ENCODE assay signal across 20 mouse cellular contexts in the genomic region with DNA sequence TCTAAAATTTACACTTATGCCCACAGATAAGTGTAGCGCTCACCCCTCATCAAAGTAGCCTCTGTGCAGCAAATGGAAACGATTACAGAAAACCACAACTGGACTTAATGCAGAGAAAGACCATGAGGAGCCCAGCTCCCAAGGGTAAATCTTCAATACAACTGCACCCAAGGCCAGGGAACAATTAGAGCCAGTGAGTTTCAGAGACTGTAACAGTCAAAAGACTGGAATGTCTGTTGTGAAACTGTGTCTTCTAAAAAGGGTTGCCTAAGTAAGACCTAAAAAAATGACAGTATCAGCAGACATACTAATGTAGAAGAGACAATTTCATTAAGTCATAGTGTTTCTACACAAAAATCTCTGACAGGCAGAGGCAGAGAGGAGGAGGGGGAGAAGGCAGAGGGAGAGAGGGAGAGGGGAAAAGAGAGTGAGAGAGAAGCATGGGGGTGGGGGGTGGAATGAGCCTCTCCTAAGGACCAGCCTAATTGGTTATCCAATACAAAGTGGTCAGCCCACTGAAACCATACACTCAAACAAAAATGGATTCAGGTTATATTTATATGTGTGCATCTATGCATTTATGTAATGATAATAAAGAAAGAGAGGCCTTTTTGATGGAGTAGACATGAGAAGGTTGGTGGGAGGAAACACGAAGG. TPM values are rescaled to one million over a fixed set of nuclear protein-coding genes. Genes with fewer than 3 reads are reported as not detected.
DNase-seq lines count a peak whose midpoint lies in the region; ATAC-seq and TF ChIP-seq lines count a peak whose summit lies in the region.
"Had no signal": no experiment of that assay in that cellular context is flagged by ENCODE, and none has a peak within 500 bp of the region (broad histone marks: within the 10 kb centered on the region; RNA-seq: fewer than 3 reads in every experiment).

No protein-coding gene starts in this region.

- H3K9ac ChIP-seq in forebrain, embryonic 15.5 days (replicated peaks) = no peak overlapping the region
- H3K9ac ChIP-seq in stomach, embryonic 14.5 days (replicated peaks; ENCODE audit: low read depth, low read length) = no peak overlapping the region
- H3K9ac ChIP-seq: hindbrain, embryonic 14.5 days; liver, embryonic 14.5 days; lung, embryonic 15.5 days; midbrain, embryonic 13.5 days; neural tube, embryonic 13.5 days had no signal

- no peaks in the 10 kb centered on the region for H3K9me3 ChIP-seq in forebrain, embryonic 15.5 days
- no peaks in the 10 kb centered on the region for H3K9me3 ChIP-seq in forebrain, embryonic 10.5 days
- H3K9me3 ChIP-seq in stomach, embryonic 14.5 days (ENCODE audit: control insufficient read depth, low read depth, low read length) = no peaks in the 10 kb centered on the region
- H3K9me3 ChIP-seq: lung, embryonic 15.5 days; midbrain, embryonic 13.5 days; neural tube, embryonic 13.5 days had no signal

- 0 out of 2 replicates have a peak, but pooled peaks have one; percentile 30 for ATAC-seq in forebrain, embryonic 15.5 days (replicated peaks)
- ATAC-seq in stomach, embryonic 14.5 days (ENCODE audit: insufficient number of reproducible peaks, insufficient read depth, low FRiP score, low read depth) = no peak
- no peak for ATAC-seq in activated CD4-positive, CD25-positive, alpha-beta regulatory T cell, adult 4 months
- ATAC-seq: midbrain, embryonic 13.5 days had no signal

- TF ChIP-seq CTCF in left cerebral cortex, adult 2 months (IDR thresholded peaks at IDR 0.05) = no peak

- WGBS in forebrain, embryonic 15.5 days = 89% methylated on average over 3 of the region's 3 CpGs
- WGBS in forebrain, embryonic 10.5 days = 92% methylated on average over 3 of the region's 3 CpGs
- 93% methylated on average over 3 of the region's 3 CpGs for WGBS in stomach, embryonic 14.5 days

- no peak overlapping the region for H3K4me2 ChIP-seq in forebrain, embryonic 15.5 days (replicated peaks)
- no peak overlapping the region for H3K4me2 ChIP-seq in stomach, embryonic 14.5 days (replicated peaks; ENCODE audit: low read depth, low read length)
- H3K4me2 ChIP-seq: heart, embryonic 11.5 days; hindbrain, embryonic 14.5 days; lung, embryonic 15.5 days; midbrain, embryonic 13.5 days; neural tube, embryonic 13.5 days had no signal

- intact Hi-C loops in left cerebral cortex, adult 2 months (cut with DNase I) = no loop called here
- intact Hi-C loops in left cerebral cortex, postnatal 36 days (cut with DNase I) = no loop called here

- H3K36me3 ChIP-seq in forebrain, embryonic 15.5 days = no peaks in the 10 kb centered on the region; the same call in 1 of the 2 replicates
- peaks cover 18% of the 10 kb centered on the region for H3K36me3 ChIP-seq in forebrain, embryonic 10.5 days (replicated peaks)
- no peaks in the 10 kb centered on the region for H3K36me3 ChIP-seq in stomach, embryonic 14.5 days (ENCODE audit: control insufficient read depth, insufficient read depth, low read length)
- H3K36me3 ChIP-seq: lung, embryonic 15.5 days had no signal

- no peaks in the 10 kb centered on the region for H3K27me3 ChIP-seq in forebrain, embryonic 15.5 days
- no peaks in the 10 kb centered on the region for H3K27me3 ChIP-seq in forebrain, embryonic 10.5 days (ENCODE audit: poor library complexity, severe bottlenecking)
- H3K27me3 ChIP-seq in stomach, embryonic 14.5 days (ENCODE audit: control insufficient read depth, insufficient read depth, low read length) = no peaks in the 10 kb centered on the region
- H3K27me3 ChIP-seq: CH12.LX; lung, embryonic 15.5 days; midbrain, embryonic 13.5 days; neural tube, embryonic 13.5 days had no signal

- H3K4me1 ChIP-seq in forebrain, embryonic 15.5 days = no peaks in the 10 kb centered on the region
- peaks cover 10% of the 10 kb centered on the region for H3K4me1 ChIP-seq in forebrain, embryonic 10.5 days
- no peaks in the 10 kb centered on the region for H3K4me1 ChIP-seq in stomach, embryonic 14.5 days (ENCODE audit: control insufficient read depth, insufficient read depth, low read length)
- H3K4me1 ChIP-seq: lung, embryonic 15.5 days had no signal

- no peak overlapping the region for H3K27ac ChIP-seq in forebrain, embryonic 15.5 days (replicated peaks)
- H3K27ac ChIP-seq in forebrain, embryonic 10.5 days = no peak overlapping the region
- H3K27ac ChIP-seq in left cerebral cortex, adult 2 months = peak overlapping the region; percentile 2; the same call in 1 of the 2 replicates
- H3K27ac ChIP-seq in stomach, embryonic 14.5 days (ENCODE audit: low read length) = peak overlapping the region; percentile 39; the same call in 1 of the 2 replicates
- H3K27ac ChIP-seq: hindbrain, embryonic 14.5 days; liver, embryonic 14.5 days; midbrain, embryonic 13.5 days; neural tube, embryonic 13.5 days had no signal

- no peak for DNase-seq in forebrain, embryonic 10.5 days (ENCODE audit: extremely low spot score, low spot score)
- DNase-seq in left cerebral cortex, adult 2 months (ENCODE audit: extremely low spot score in 1 of 2, low spot score in 2 of 2) = no peak
- no peak for DNase-seq in left cerebral cortex, postnatal 36 days (ENCODE audit: low spot score in 2 of 2)
- DNase-seq in NIH3T3 (ENCODE audit: low read depth) = peak; percentile 54
- no peak for DNase-seq in adrenal gland, postnatal 4 days (ENCODE audit: low spot score in 2 of 2)
- DNase-seq: cerebellum, adult 11 months; cerebellum, postnatal 14 days; embryo, embryonic 11 days; right cerebral cortex, adult 18-20 months had no signal

- H3K4me3 ChIP-seq in forebrain, embryonic 15.5 days = no peak overlapping the region
- no peak overlapping the region for H3K4me3 ChIP-seq in forebrain, embryonic 10.5 days
- no peak overlapping the region for H3K4me3 ChIP-seq in left cerebral cortex, adult 2 months
- H3K4me3 ChIP-seq in stomach, embryonic 14.5 days (ENCODE audit: low read depth, low read length) = no peak overlapping the region
- H3K4me3 ChIP-seq: erythroblast, embryonic 14.5 days; lung, embryonic 15.5 days; midbrain, embryonic 13.5 days; neural tube, embryonic 13.5 days had no signal

RNA-seq across cellular contexts. Expression of gene Irak1bp1, which starts 32.6 kb away (rescaled TPM):
- polyA plus RNA-seq in forebrain, embryonic 15.5 days (2015; fragmentation: Nextera tagmentation; extraction: Ambion mirVana) = 37.3 and 38.6 TPM in 2 replicates
- polyA plus RNA-seq in forebrain, embryonic 10.5 days (2016; fragmentation: Nextera tagmentation; extraction: Ambion mirVana) = 27.5 and 29.8 TPM in 2 replicates
- 10 to 100 TPM; 16.6 to 18.6 TPM for total RNA-seq in left cerebral cortex, adult 2 months (2021)
- 10 to 100 TPM; 16.8 to 18.1 TPM for total RNA-seq in left cerebral cortex, postnatal 36 days (2021)
- 22.9 and 23.9 TPM in 2 replicates for polyA plus RNA-seq in stomach, embryonic 14.5 days (2014; fragmentation: Nextera tagmentation; extraction: Ambion mirVana)
- polyA plus RNA-seq in activated CD4-positive, CD25-positive, alpha-beta regulatory T cell, adult 4 months (2017; shearing (Covaris generic)) = under 1 TPM in 1 of 2 experiments, not detected in 1; 0.87 TPM
- total RNA-seq in adrenal gland, postnatal 4 days (2021) = 1 to 10 TPM; 7.8 to 8.6 TPM
- polyA plus RNA-seq: erythroblast, embryonic 14.5 days had no signal

Comparison
In these comparisons a context has a peak if more than half of its experiments do, and no peak if none do; other contexts are left out.
1. H3K27ac ChIP-seq: peak in left cerebral cortex, adult 2 months (single experiment) and stomach, embryonic 14.5 days (single experiment); none in forebrain, embryonic 15.5 days (single experiment) and forebrain, embryonic 10.5 days (single experiment).
2. RNA of gene Irak1bp1, which starts 32.6 kb away (polyA plus RNA-seq): 37.3 to 38.6 TPM in forebrain, embryonic 15.5 days, 27.5 to 29.8 TPM in forebrain, embryonic 10.5 days and 22.9 to 23.9 TPM in stomach, embryonic 14.5 days; 0.87 TPM in activated CD4-positive, CD25-positive, alpha-beta regulatory T cell, adult 4 months; every median in the first group is over 10 times any median in the second.